Mouse (Mus musculus) right cerebral cortex, postnatal 10 days (tissue): ENCODE measurements around the gene Ttc3.
"Not testable (repeated sequence)": the region's sequence is repeated elsewhere in the genome, so short reads cannot be mapped to it uniquely, and the experiment has no call there.

Source experiments
- DNase-seq, 2 experiments: peaks; one replicate each; pipeline ENCODE4 v3.0.0; 2021; ENCODE audit warnings: low spot score in 2 of 2

Ttc3 gene

DNA sequence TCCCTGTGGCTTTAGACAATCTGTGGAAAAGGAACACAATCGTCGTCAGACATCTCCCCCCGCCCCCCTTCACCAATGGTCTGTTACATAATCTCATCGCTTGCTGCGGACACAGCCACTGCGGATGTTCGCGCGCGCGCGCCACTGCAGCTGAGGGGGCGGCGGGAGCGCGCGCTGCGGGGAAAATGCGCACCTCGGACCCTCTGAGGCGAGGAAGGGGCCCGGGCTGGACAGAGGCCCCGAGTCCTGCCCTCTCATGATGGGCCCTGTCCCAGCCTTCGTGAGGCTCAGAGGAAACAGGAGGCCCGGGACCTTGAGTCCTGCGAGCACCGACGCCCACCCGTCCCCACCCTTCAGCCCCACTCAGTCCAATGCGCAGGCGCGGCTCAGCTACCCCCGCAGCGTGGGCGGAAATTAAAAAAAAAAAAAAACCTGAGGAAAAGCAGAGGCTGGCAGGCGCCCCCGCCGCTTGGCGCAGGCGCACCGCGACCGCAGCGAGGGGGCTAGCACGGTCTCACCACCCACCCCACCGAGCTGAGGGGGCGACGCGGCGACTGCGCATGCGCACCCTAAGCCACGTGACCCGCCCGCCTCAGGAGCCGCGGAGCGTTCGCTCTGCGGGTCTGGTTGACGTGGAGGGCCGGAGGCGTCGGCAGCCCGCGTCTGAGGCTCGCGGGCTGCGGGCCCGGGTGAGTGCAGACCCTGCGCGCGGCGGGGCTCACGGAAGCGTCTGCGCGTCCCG, at the start of gene Ttc3:
Ttc3 (plus strand) TSS at position 446 of the 742 bp plus-strand sequence.
- DNase-seq, result peak; percentile 98

DNA sequence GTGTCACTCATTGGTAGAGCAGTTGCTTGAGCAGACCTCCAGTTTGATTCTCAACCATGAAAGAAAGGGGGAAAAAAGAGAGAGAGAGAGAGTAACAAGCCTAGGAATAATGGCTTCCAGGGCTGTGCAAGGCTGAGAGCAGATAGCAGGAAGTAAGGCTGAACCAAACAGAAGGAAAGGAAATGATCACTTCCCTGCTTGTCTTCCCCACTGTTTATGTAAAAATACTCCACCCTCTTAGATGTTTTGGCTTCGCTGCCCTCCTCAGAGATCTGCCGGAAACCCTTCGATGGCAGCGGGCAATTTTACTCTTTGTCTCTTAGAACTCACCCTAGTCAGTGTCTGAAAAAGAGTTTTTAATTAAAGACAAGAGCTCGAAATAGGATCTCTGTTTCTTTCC, 46.7 kb upstream of the Ttc3 start:
- DNase-seq, result no peak

DNA sequence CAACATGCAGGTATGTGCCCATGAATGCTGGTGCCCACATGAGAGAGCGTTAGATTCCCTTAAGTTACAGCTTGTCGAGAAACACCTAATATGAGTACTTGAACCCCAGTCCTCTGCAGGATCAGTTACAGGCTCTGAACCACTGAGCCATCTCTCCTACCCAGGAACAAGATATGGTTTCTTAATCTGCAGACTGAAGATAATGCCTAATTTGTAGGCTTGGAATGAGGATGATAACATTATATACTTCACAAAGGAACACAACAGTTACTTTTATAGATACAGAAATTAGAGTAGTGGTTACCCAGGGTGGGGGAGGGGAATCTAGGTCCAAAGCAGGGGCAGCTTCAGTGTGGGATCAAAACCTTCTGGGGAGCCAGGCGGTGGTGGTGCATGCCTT, 44.4 kb upstream of the Ttc3 start:
- DNase-seq, result no peak

DNA sequence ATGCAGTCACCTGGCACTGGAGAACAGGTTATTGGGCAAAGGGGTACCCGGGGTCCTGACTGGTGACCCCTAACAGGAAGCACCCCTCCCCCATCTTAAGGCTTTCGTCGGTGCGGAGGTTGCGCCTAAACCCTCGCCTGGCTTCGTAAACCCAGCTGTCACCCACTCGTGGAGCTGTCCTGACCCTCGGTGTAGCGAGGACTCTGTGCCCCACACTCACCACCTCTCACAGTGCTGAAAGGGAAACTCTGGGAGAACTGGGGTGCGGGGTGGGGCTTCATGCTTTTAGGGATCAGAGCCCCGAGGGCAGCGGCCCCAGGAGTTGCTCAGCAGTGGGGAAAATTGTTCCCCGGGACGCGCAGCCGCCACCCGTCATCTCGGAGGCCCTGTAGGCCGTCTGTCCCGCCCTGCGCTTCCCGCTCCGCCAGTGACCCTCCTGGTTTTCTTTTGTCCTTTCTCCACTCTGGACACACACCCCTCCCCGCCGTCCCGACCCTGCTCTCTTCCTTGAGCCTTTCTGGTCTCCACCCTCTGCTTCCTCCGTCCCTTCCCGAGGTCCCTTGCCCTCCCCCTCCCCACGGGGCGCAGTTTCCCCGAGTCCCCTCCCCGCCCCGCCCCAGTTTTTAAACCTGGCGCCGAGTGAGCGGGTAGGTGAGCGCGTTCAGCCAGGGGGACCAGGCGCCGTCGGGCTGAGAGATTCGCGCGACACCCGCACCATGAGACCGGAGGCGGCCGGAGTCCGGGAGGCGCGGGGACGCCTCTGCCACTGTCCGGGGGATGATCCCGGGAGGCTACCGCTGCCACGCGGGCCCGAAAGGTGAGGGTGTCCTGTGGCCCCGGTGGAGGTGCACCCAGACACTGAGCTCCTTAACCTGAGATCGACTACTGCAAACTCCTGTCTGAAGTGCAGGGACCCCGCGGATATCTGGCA, 42.4 kb upstream of the Ttc3 start, which contains the start of gene Ripply3:
Ripply3 (plus strand) TSS at position 640 of the 931 bp plus-strand sequence.
- no peak for DNase-seq

GRCm38 (mm10) chr16:94328881-94329867, 41.2 kb upstream of the Ttc3 start:
- DNase-seq, result no peak

DNA sequence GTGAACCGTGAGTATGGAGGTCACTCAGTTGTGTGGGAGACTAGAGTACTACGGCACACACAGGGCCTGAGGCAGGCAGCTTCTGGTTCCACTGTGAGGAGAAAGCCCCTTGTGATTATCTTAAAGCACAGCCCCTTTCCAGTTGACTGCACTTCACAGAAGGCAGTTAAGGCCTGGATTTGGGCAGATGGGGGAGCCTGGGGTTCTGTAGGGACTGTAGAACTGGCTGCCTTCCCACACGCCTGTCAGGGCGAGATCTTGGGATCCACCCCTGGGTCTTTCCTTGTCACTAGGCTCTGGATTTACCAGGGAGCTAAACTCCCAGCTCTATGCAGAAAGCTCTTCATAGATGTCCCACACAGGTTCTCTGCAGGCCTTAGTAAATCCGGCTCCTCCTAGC, 40.0 kb upstream of the Ttc3 start:
- no peak for DNase-seq

- no peak for DNase-seq
These were observed 39.1 kb upstream of the Ttc3 start for GRCm38 (mm10) chr16:94331233-94331885.

- peak in 1 of 2 experiments; percentile 39 for DNase-seq
These were observed 38.5 kb upstream of the Ttc3 start for GRCm38 (mm10) chr16:94331886-94332252.

GRCm38 (mm10) chr16:94335656-94336055, 34.8 kb upstream of the Ttc3 start:
- DNase-seq, result no peak

DNA sequence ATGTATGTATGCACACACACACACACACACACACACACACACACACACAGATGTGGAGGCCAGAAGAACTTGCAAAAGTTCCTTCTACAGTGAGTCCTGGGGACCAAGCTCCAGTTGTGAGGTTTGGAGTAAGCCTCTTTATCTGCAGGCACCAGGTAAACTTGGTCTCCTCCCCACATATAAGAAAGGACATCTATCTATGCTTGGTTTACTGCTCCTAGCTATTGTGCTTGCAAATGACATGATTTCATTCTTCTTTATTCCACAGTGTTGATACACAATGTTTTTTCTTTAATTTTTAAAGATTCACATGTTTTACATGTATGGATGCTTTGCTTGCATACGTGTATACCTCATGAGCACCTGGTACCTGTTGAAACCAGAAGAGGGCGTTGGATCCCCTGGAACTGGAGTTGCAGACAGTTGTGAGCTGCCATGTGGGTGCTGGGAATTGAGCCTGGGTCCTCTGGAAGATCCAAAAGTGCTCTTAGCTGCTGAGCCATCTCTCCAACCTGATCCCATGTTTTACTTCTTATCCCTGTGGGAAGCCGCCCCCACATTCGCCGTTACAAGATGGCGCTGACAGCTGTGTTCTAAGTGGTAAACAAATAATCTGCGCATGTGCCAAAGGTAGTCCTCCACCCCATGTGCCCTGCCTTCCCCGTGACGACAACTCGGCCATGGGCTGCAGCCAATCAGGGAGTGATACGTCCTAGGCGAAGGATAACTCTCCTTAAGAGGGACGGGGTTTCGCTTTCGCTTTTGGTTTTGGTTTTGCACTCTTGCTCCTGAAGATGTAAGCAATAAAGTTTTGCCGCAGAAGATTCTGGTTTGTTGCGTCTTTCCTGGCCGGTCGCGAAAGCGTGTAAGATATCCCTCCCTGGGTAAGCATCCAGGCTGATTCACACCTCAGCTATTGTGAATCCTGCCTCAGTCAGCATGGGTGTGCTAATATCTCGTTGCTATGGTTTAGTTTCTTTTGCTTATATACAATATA, 31.0 kb upstream of the Ttc3 start:
- not testable (repeated sequence) for DNase-seq

DNA sequence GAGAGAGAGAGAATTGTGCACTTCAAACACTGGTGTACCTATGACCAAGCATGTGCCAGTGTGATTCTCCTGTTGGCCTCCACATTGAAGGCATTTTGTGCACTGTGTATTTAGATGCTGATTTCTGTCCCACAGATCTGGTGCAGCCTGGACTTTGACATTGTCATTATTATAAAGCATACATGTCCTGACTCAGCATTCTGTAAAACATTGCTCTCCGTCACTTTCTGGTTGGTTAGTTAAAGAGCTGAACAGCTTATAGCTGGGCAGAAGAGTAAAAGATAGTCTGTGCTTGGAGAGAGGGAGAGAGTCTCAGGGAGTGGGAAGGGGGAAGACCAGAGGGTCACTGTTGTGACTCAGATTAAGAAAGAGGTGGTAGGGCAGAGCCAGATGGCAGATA, 24.7 kb upstream of the Ttc3 start:
- DNase-seq, result no peak

GRCm38 (mm10) chr16:94347080-94347731, 23.2 kb upstream of the Ttc3 start:
- DNase-seq, result no peak

DNA sequence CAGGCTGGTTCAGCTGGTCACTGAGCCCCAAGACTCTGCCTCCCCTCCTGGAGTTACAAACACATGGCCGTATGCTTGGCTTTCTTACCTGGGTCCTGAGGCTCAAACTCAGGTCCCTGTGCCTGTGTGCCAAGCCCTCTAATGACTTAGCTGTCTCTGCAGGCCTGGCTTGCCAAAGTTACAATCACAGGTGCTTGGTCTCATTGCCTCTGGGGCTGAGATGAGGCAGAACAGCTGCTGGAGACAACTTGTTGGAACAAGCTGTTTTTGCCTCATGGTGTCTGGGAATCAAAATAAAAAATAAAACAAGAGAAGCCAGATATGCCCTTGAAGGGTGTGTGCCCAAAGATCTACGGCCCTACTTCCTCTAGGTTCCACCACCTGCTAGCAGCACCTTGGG, 21.6 kb upstream of the Ttc3 start:
- no peak for DNase-seq

DNA sequence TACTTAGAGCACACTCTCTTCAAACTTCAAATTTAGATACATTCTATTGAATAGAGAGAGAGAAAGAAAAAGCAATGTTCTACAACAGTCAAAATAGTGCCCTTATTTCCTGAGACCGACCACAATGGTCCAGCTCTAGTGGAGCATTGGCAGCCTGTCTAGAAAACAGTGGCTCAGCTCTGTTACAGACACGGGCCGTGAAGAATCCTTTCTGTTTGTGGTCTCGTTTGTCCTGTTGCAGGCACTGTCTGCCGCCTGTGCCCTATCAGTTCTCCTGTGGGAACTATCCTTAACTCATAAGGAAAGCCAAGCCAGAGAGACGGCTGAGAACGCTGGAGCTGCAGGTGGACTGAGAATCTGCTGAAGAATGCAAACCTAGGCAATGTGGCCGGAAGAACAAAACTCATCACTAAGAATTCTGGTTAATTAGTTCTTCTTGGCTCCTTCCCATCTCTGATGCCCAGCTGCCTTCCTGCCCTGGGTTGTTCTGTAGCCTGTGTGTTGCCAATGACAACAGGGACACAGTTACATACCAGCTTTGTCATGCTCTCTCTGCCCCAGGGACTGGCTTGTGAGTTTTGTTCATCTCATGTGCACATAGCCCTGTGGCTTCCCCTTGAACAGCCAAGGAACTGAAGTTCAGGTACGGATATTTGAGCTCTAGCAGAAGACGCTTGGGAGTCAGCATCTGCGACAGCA, 20.7 kb upstream of the Ttc3 start:
- no peak for DNase-seq

DNA sequence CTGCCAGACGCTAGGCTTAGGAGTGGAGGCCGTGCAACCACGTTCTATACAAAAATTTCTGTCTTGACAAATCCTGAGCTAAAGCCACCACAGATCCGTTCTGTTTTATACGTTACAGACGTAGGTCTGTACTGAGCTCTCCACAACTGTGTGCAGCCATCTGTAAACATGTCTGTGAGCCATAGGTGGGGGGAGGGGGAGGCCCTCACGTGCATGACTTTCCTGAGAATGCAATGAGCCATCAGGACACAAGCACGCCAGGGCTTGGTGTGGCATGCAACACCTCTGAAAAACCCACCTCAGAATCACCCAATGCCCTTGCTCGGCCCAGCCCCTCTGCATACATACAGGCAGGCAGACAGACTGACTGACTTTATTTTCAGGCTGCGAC, 20.1 kb upstream of the Ttc3 start:
- no peak for DNase-seq

GRCm38 (mm10) chr16:94354450-94354849, 16.0 kb upstream of the Ttc3 start:
- DNase-seq, result peak; percentile 46 to 56

GRCm38 (mm10) chr16:94356046-94356445, 14.4 kb upstream of the Ttc3 start:
- DNase-seq, result no peak

GRCm38 (mm10) chr16:94356776-94357494, 13.5 kb upstream of the Ttc3 start:
- no peak for DNase-seq
